Mouse (Mus musculus) cerebral cortex, adult 2 months (tissue): ENCODE data around the gene Prkaca.

Experiments
- WGBS: fragments of 180-500 bp; shearing (Covaris S2); methylation state at CpG from one replicate; pipeline ENCODE4 v1.1.7; 2018; 5-methylcytosine and 5-hydroxymethylcytosine counted together

Prkaca gene

GRCm38 (mm10) chr8:83976101-83976630 is 3.4 kb downstream of the Prkaca start:
- WGBS: 73% methylated on average over 4 of the region's 4 CpGs

DNA sequence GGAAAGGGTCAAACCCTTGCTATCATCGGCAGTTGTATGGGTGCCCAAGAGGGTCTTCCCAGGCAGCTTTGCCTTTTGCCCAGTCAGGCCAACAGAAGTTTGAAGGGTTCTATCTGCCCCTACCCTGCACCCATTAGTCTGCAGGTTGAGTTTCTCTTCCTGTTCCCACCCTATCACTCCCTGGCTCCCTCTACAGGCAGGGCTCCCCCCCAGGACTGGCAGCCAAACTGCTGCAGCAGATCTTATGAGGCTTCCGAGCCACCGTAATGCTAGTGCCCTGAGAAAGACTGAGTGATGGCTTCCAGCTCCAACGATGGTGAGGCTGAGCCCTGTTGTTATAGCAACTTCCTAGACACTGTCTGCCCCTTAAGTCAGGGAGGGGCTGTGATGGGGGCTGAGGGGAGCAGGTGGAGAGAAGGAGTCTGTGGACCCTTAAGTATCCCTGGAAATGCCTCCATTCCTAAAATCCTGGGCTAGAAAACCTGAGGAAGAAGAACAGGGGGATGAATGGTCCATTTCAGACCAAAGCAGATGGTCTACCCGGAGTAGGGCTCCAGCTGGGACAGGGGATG is 4.1 kb downstream of the Prkaca start:
- 55% methylated on average over 5 of the region's 5 CpGs for WGBS

- WGBS: 24% methylated on average over 6 of the region's 6 CpGs
These were observed 4.9 kb downstream of the Prkaca start for GRCm38 (mm10) chr8:83977646-83978045.

DNA sequence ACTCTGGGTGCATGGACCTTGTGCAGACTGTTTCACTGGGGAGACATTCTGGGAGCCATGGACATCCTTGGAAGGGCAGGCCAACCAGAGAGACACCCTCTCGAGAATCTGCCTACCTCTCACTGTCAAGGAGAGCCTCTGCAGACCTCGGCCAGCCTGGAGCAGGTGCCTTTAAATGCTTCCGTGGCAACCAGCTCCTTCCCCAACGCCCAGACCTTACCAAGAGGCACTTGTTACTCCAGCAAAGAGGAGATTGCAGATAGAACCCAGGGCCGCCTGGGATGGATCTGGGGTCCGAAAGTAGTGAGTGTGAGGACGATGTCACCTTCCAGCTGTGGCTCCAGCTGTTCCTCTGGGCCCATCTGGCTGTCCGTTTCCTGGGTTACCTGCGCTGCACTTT is 5.4 kb downstream of the Prkaca start:
- WGBS: 57% methylated on average over 9 of the region's 9 CpGs

GRCm38 (mm10) chr8:83980250-83980649 is 7.5 kb downstream of the Prkaca start:
- 93% methylated on average over 1 of the region's 1 CpGs for WGBS

GRCm38 (mm10) chr8:83980845-83981244 is 8.1 kb downstream of the Prkaca start:
- WGBS: 55% methylated on average over 8 of the region's 8 CpGs

GRCm38 (mm10) chr8:83981533-83981932 is 8.7 kb downstream of the Prkaca start:
- 88% methylated on average over 7 of the region's 7 CpGs for WGBS

DNA sequence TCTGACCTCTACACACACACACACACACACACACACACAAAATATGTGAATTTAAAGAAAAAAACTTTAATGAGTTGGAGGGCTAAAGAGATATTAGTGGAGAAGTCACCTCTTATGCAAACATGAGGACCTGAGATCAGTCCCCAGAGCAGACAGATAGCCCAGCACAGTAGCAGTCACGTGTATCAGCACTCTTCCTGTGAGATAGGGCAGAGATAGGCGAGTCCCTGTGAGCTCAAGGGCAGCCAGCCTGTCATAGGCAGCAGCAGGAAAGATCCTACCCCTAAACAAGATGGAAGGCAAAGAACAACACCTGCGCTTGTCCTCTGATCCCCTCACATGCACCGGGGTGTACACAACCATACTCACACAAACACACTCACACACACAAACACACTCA is 9.7 kb downstream of the Prkaca start:
- WGBS: 90% methylated on average over 4 of the region's 4 CpGs

- 91% methylated on average over 2 of the region's 2 CpGs for WGBS
These were observed 10.4 kb downstream of the Prkaca start for GRCm38 (mm10) chr8:83983222-83983621.

- 84% methylated on average over 7 of the region's 7 CpGs for WGBS
These were observed 16.4 kb downstream of the Prkaca start for GRCm38 (mm10) chr8:83989243-83989642.

- WGBS: 96% methylated on average over 14 of the region's 14 CpGs
These were observed 17.4 kb downstream of the Prkaca start for GRCm38 (mm10) chr8:83990170-83990569.

GRCm38 (mm10) chr8:83992488-83992887 is 19.7 kb downstream of the Prkaca start:
- 83% methylated on average over 2 of the region's 2 CpGs for WGBS

DNA sequence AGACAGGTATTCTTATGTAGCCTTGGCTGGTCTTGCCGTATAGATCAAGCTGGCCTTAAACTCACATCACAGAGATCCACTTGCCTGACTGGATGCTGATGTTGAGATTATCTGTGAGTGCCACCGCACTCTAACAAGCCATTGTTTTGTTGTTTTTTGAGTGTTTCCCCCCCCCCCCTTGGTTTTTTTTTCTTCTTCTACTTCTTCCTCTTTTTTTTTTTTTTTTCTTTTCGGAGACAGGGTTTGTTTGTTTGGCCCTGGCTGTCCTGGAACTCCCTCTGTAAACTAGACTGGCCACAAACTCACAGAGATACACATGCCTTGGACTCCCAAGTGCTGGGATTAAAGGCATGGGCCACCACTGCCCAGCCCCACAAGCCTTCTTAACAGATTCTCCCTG is 21.2 kb downstream of the Prkaca start:
- 75% methylated on average over 3 of the region's 3 CpGs for WGBS

GRCm38 (mm10) chr8:83995973-83996372 is 23.2 kb downstream of the Prkaca start:
- WGBS: 31% methylated on average over 12 of the region's 12 CpGs

GRCm38 (mm10) chr8:83996567-83997505 is 24.0 kb downstream of the Prkaca start:
- 2% methylated on average over 56 of the region's 103 CpGs for WGBS

GRCm38 (mm10) chr8:83997511-83998141 is 24.8 kb downstream of the Prkaca start, which contains the start of gene Samd1:
Gene Samd1, plus strand, starts transcription at chr8:83997672.
- 9% methylated on average over 102 of the region's 112 CpGs for WGBS

DNA sequence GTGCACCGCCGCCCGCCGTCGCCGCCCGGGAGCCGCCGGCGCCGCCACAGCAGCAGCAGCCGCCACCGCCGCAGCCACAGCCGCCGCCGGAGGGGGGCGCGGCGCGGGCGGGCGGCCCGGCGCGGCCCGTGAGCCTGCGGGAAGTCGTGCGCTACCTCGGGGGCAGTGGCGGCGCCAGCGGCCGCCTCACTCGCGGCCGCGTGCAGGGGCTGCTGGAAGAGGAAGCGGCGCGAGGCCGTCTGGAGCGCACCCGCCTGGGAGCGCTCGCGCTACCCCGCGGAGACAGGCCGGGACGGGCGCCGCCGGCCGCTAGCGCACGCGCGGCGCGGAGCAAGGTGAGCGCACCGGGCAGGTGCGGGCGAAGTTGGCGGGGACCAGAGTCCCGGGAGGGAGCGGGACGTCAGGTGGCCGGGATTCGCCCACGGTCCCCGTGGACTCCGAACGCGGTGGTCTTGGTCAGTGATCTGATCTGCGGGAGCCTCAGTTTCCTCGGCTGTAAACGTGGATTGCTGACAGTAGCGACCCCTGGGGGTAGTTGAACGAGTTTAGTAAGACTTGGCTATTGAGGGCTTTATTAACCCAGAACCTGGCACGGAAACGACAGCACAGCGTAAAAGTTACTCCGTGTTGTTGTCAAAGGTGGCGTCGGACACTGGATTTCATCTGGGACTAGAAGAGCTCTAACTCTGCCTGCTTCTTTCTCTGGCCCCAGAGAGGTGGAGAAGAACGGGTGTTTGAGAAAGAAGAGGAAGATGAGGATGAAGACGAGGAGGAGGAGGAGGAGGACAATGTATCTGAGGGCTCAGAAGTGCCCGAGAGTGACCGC is 25.7 kb downstream of the Prkaca start:
- 7% methylated on average over 91 of the region's 92 CpGs for WGBS

DNA sequence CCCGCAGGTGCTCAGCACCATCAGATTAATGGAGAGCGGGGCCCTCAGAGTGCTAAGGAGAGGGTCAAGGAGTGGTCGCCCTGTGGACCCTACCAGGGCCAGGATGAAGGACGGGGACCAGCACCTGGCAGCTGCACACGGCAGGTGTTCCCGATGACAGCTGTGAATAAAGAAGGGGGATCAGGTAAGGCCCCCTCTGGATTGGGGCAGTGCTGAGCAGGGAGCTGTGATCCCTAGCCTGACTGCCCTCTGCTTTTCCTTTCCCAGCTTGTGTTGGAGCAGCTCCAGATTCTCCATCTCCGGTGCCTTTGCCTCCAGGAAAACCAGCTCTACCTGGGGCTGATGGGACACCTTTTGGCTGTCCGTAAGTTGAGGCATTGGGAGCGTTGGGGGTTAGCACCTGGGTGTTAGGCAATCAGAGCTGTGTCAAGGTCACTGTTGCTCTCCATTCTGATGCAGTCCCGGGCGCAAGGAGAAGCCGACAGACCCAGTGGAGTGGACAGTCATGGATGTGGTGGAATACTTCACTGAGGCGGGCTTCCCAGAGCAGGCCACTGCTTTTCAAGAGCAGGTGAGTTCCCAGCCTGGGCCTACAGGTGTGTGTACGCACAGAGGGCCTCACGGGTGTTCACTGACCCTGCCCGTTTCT is 26.4 kb downstream of the Prkaca start:
- WGBS: 69% methylated on average over 16 of the region's 16 CpGs

- 98% methylated on average over 2 of the region's 2 CpGs for WGBS
These were observed 27.0 kb downstream of the Prkaca start for GRCm38 (mm10) chr8:83999825-84000224.

DNA sequence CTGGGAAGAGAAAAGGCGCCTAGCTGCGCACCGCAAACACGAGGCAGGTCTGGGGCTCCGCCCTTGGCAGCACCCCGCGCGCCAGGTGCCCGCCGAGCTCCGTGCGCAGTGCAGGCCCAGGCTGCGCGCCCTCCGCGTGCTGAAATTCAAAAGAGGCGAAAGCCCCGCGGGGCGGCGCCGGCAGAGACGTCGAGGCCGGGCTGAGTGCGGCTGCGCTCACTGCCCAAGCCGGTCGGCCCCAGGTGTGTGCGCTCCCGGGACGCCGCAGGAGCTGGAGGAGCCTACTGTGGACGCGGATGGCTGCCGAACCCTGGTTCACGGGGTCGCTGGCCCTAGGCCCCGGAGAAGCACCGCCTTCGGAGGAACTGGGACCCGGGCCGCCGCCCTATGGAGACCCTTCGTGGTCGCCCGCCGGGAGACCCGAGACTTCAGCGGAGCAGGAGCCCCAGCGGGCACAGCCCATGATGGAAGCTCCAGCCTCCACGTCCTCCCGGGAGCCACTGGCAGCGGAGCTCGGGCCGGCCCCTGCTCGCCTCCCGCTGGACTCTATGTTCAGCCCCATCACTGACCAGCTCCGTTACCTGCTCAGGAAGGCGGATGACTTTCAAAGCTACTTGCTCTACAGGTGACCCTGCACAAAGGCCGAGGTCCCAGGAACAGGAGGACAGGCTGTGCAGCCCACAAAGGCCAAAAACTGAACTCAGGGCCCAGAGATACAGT is 28.6 kb downstream of the Prkaca start, which contains the start of gene 1700067K01Rik:
Gene 1700067K01Rik (plus strand): TSS at position 222 of the 720 bp plus-strand sequence.
- WGBS: 59% methylated on average over 61 of the region's 61 CpGs
